Mouse (Mus musculus): ENCODE measurements around the gene Wdr3. TPM values are rescaled to one million over a fixed set of nuclear protein-coding genes. Genes with fewer than 3 reads are reported as not detected.

Gene Wdr3
- total RNA-seq, 2 experiments from 2014 or later = 24.9 to 25.5 TPM

Other genes with a start within 250 kb of the Wdr3 start
- gene Gdap2, start within 50 bp of the Wdr3 start, total RNA-seq (2021) = 10 to 100 TPM; 15.6 to 17.0 TPM

Data from adrenal gland, postnatal 10 days (tissue).